Mouse (Mus musculus) bone marrow, adult 2 months (tissue): ENCODE data around the gene Caprin1. TPM values are rescaled to one million over a fixed set of nuclear protein-coding genes. Genes with fewer than 3 reads are reported as not detected.

Experiments used
- H3K27ac ChIP-seq: fragments of 200-500 bp; 2 replicates; pipeline ENCODE4 v1.5.1; 2012; ENCODE audit warnings: low read depth, mild to moderate bottlenecking, control low read depth, inconsistent platforms, low read length; ENCODE audit not compliant: control insufficient read depth, poor library complexity, insufficient read depth
- H3K4me1 ChIP-seq: fragments of 200-500 bp; 2 replicates; pipeline ENCODE4 v1.6.1; 2011; ENCODE audit warnings: low read length; ENCODE audit not compliant: control insufficient read depth, insufficient read depth
- H3K4me3 ChIP-seq: fragments of 200-500 bp; replicated peaks from 2 replicates; pipeline ENCODE3; 2011; ENCODE audit warnings: mild to moderate bottlenecking, low read depth, low read length, control low read depth; ENCODE audit not compliant: control insufficient read depth
- CTCF ChIP-seq: fragments of 200-500 bp; IDR thresholded peaks from 2 replicates; pipeline ENCODE4 v1.5.1; 2011; ENCODE audit warnings: low read length, control low read depth; ENCODE audit not compliant: control insufficient read depth, insufficient read depth
- POLR2A ChIP-seq: fragments of 200-500 bp; IDR thresholded peaks from 2 replicates; pipeline ENCODE4 v1.6.1; 2011; ENCODE audit warnings: low read depth, mild to moderate bottlenecking, control low read depth, low read length, borderline replicate concordance; ENCODE audit not compliant: control insufficient read depth
- WGBS: fragments of 180-500 bp; shearing (Covaris S2); methylation state at CpG from one replicate; pipeline ENCODE4 v1.1.7; 2018; 5-methylcytosine and 5-hydroxymethylcytosine counted together
- polyA plus RNA-seq: library from polyadenylated mRNA; stranded (reverse); fragments of >200 nt; gene quantifications from 2 replicates; pipeline ENCODE4 v1.2.4, GENCODE M21; 2011; ENCODE audit warnings: low replicate concordance; ENCODE audit not compliant: missing spikeins, insufficient read depth, insufficient read length

Caprin1 gene
- polyA plus RNA-seq, 1 experiment: 116 TPM

DNA sequence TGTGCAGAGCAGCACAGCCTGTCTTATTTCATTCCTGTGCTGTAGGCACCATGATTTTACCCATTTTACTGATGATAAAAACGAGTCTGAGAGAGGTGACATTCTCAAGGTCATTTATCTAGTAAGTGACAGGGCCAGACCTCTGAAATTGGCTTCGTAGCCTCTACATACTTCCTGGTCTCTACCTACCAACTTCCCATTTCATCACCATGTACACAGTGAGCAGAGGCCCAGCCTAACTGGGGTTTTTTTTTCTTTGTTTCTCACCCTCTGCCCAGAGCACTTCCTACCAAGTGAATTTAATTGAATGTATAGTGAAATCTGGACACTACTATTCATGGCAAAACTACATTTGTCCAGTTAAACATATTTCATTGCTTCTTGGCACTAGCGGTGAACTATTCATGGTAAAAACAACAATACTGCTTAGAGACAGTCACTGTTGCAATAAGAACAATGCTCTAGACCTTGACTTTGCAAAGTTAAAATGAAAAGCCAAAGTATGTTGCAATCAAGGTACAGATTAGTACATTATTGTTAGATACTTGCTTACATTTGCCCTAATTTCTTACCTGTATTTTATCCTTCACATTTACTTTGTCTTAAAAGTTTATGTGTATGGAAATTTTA lies 36.5 kb upstream of the Caprin1 start:
- 29% methylated on average over 3 of the region's 3 CpGs for WGBS
- H3K27ac ChIP-seq: no peak overlapping the region
- H3K4me3 ChIP-seq: no peak overlapping the region
- H3K4me1 ChIP-seq: peaks cover 1% of the 10 kb centered on the region; the same call in 1 of the 2 replicates
- TF ChIP-seq POLR2A: no peak

DNA sequence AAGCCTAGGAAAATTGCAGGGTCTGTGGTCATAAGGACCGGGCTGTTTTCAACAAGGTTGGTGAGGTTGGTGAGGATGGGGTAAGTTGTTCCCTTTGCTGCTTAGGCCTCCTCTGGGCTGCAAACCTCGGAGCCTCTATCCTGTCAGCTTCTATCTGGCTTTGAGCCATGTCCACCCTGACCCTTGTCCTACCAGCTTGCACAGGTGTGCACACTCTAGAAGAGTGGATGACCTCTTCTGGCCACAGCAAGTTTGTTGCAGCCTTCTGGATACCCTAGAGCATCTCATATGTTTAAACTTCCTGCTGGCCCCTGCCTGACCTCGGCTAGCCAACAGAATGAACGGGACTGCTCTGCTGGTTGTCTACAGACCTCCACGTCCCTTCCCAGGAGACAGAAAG lies 35.5 kb upstream of the Caprin1 start:
- TF ChIP-seq POLR2A: no peak
- Histone ChIP-seq H3K4me3 (no peak overlapping the region), H3K27ac (no peak overlapping the region), H3K4me1 (peaks cover 1% of the 10 kb centered on the region; the same call in 1 of the 2 replicates)
- WGBS: 68% methylated on average over 5 of the region's 5 CpGs

DNA sequence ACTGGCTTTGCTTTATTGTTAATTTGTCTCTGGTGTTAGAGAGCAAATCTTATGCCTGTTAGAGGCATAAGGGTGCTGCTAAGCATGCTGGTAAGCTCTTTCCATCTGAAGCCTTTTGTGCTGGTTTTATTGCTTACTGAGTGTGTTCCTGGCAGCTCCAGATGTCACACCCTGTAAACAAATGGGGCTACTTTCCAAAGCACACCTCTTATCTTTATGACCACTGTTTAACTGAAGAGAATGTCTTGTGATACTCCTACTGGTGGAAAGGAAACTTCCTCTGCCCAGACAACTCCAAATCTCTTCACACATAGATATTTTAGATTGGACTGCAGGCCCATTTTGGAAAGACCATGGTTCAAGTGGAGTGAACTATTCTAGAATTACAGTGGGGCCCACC lies 31.5 kb upstream of the Caprin1 start:
- Histone ChIP-seq H3K4me1 (peaks cover 1% of the 10 kb centered on the region; the same call in 1 of the 2 replicates), H3K27ac (no peak overlapping the region), H3K4me3 (no peak overlapping the region)
- TF ChIP-seq POLR2A: no peak

DNA sequence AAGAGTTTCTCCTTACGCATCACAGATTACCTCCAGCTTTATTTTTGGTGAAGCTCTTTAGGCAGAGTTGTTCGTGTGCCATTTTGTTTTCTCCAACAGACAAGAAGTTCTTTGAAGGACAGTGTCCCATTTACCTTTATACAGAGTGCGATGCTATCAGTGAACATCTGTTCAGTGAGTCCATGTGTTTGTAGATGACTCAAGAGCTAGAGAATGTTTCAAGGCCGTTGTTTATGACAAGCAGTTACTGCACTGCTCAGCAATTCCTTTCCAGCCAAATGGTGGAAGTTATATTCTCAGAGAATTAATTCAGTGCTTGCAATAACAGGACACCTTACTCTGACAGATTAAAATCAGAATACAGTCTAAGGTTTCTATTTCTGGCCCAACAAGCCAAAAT lies 27.5 kb upstream of the Caprin1 start:
- Histone ChIP-seq H3K4me1 (no peaks in the 10 kb centered on the region), H3K4me3 (no peak overlapping the region), H3K27ac (no peak overlapping the region)
- no peak for TF ChIP-seq POLR2A
- TF ChIP-seq CTCF: no peak
- WGBS: 70% methylated on average over 4 of the region's 4 CpGs

DNA sequence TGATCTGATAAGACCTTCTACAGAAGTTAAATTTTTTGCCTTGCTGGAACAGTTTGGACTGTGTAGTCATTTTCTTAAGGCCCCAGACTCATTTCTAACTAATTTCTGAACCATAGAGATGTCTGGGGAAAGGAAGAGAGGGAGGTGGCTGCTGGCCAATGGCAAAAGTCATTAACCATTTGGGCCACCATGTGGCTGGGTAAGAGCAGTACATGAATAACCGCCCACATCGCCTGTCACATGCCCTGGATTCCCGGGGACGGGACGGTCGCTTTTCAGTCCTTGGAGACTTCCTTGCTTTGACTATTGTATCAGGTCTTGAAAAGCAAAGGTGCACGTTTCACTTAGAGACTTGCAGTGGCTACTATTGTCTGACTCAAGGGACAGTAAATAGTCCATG lies 25.1 kb upstream of the Caprin1 start:
- 67% methylated on average over 7 of the region's 7 CpGs for WGBS
- TF ChIP-seq POLR2A: no peak
- no peak for TF ChIP-seq CTCF
- Histone ChIP-seq H3K27ac (no peak overlapping the region), H3K4me1 (no peaks in the 10 kb centered on the region), H3K4me3 (no peak overlapping the region)

DNA sequence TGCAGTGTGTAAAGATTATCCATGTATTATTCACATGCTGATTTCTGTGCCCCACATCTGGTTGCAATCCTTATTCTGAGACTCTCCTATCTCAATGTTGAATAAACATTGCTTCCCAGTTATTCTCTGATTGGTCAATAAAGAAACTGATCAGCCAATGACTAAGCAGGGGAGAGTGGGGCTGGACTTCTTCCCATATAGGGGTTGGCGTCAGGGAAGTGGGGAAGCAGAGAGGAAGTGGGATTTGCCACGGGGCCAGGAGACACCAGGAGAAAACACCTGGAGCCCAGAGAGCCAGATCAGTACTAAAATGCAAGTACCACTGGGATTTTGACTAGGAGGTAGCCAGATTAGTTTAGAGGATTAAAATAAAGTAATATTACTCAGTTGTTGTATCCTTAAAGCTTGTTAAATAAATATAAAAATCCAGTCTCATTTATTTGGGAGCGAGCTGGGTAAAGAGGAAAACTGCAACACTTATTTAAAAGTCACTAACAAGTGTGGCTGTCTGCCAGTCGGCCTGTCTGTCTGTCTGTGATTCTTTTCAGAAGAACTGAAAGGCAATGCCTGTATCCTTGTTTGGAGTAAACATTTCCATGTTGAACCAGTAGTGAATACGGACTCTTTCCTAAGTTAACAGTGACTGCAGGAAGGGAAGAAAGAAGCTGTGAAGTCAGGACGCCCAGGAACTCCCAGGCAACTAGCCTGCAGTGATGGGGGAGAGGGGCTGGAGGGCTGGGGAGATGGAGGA lies 19.9 kb upstream of the Caprin1 start:
- TF ChIP-seq CTCF (no peak), POLR2A (no peak)
- Histone ChIP-seq H3K4me1 (no peaks in the 10 kb centered on the region), H3K27ac (no peak overlapping the region), H3K4me3 (no peak overlapping the region)
- WGBS: 48% methylated on average over 6 of the region's 6 CpGs

DNA sequence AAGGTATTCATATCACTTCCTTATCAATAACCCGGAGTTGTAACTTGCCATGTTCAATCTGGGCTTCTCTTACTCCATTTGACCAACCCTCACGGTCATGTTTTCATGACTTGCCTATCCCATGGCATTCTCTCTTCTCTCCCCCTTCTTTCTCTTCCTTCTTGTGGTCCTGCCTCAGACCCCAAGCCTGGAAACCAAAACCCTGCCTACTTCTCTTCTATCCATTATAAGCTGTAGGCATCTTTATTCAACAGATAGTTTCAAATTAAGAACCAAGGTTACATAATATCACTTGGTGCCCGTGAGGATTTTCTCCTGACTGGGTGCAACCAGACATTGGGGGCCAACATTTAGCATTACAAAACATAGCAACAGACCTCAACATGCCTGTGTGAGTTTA lies 18.5 kb upstream of the Caprin1 start:
- no peak overlapping the region for H3K4me3 ChIP-seq
- H3K4me1 ChIP-seq: no peaks in the 10 kb centered on the region
- H3K27ac ChIP-seq: no peak overlapping the region
- no peak for TF ChIP-seq CTCF
- TF ChIP-seq POLR2A: no peak
- 60% methylated on average over 3 of the region's 3 CpGs for WGBS

DNA sequence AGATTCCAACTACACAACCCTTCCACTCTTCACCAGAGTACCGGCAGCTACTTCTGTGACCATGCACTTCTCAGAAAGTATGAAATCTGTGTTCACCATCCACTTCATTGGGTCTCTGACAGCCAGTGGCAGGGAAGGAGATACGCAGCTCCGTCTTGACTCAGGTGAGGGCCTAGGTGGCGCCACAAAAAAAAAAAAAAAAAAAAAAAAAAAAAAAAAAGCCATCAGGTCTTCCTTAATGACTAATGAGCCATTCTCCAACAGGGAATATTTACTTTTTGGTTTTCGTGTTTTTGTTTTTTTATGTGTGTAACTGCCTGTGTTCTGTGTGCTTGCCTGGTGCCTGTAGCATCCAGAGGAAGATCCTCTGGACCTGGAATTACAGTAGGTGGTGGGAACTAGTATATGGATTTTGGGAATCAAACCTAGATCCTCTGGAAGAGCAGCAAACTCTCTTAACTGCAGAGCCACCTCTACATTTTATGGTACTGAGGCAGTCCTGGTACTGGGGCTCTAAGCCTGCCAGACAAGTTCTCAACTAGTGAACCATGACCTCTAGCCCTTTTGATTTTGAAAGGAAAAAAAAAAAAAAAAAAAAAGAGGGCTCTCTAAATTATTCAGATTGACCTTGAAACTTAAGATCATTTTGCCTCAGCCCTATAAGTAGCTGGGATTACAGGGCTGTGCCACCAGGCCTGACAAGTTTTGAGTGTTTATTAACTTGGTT lies 14.2 kb upstream of the Caprin1 start:
- H3K4me1 ChIP-seq: no peaks in the 10 kb centered on the region
- WGBS: 69% methylated on average over 5 of the region's 5 CpGs
- no peak overlapping the region for H3K4me3 ChIP-seq
- no peak overlapping the region for H3K27ac ChIP-seq
- TF ChIP-seq POLR2A: no peak
- no peak for TF ChIP-seq CTCF

DNA sequence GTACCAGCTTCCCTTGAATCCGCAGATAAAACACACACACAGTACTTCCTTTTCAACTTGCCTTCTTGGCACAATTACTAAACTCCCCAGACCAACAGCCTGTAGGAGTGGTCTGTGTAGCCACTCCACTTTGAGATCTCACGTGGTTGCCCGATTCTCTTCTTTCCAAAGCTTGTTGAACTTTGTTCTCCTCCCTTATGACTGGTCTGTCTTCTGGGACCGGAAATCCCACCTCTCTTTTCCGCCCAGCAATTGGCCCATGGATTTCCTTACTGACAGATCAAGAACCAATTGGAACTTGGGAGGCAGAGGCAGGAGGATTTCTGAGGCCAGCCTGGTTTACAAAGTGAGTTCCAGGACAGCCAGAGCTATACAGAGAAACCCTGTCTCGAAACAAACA lies 13.0 kb upstream of the Caprin1 start:
- 57% methylated on average over 6 of the region's 6 CpGs for WGBS
- Histone ChIP-seq H3K27ac (no peak overlapping the region), H3K4me1 (no peaks in the 10 kb centered on the region), H3K4me3 (no peak overlapping the region)
- no peak for TF ChIP-seq POLR2A
- TF ChIP-seq CTCF: no peak
